Mouse (Mus musculus): ENCODE results near the gene Ryr2. TPM values are rescaled to one million over a fixed set of nuclear protein-coding genes. Genes with fewer than 3 reads are reported as not detected.

Gene Ryr2
- polyA plus RNA-seq, 1 experiment, result 0.13 TPM

DNA sequence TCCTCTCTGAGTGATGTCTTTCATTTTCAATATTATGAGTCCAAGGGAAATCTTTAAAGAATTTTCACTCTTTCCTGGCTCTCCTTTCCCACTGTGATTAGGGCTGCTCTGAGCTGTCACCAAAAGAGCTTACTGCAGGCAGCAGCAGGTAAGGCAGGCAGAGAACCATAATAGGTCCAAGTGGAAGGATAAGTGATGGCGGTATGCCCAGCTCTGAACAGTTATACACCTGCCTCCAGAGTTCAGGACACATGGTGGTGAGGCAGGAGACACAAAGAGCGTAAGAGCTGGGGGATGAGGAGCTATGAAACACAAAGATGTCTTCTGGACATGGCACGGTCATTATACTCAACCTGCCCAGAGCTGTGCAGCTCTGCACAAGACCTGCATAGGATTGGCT, 215.0 kb downstream of the Ryr2 start:
- H3K36me3 ChIP-seq (ENCODE audit: control insufficient read depth, insufficient read depth, low read length), result no peaks in the 10 kb centered on the region
- TF ChIP-seq CTCF (conservative IDR thresholded peaks at IDR 0.05; ENCODE audit: insufficient read depth, insufficient read length, low read depth, low read length) (no peak), POLR2A (IDR thresholded peaks at IDR 0.05; ENCODE audit: low read depth, low read length) (no peak)
- H3K27ac ChIP-seq (ENCODE audit: insufficient read depth, low read depth, low read length), result no peak overlapping the region
- H3K27me3 ChIP-seq (replicated peaks; ENCODE audit: control insufficient read depth, insufficient read depth, low read length), result no peaks in the 10 kb centered on the region
- no peak for DNase-seq
- no peaks in the 10 kb centered on the region for H3K4me1 ChIP-seq (ENCODE audit: control insufficient read depth, insufficient read depth, low read length)
- 92% methylated on average over 3 of the region's 3 CpGs for WGBS
- H3K4me3 ChIP-seq (ENCODE audit: insufficient read depth, low read depth, low read length), result no peak overlapping the region

DNA sequence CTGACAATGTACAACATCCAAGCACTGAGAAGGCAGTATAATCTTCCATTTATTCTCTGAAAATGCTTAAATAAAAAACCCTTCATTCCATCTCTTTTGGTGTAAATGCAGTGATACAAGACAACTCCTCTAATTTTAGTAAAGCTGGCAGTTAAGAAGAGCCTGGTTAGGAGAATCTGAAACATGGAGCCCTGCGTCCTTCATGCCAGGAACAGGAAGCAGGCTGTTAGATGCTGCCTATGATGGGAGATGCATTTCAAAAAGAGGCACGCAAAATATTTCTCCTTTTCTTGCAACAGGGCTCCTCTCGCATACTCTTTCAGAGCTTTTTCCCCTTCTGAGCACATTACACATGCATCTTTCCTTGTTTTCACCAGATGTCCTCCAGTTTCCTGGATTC, 215.6 kb downstream of the Ryr2 start:
- no peak for DNase-seq
- Histone ChIP-seq H3K27ac (ENCODE audit: insufficient read depth, low read depth, low read length) (no peak overlapping the region), H3K4me1 (ENCODE audit: control insufficient read depth, insufficient read depth, low read length) (no peaks in the 10 kb centered on the region), H3K27me3 (replicated peaks; ENCODE audit: control insufficient read depth, insufficient read depth, low read length) (no peaks in the 10 kb centered on the region), H3K36me3 (ENCODE audit: control insufficient read depth, insufficient read depth, low read length) (no peaks in the 10 kb centered on the region), H3K4me3 (ENCODE audit: insufficient read depth, low read depth, low read length) (no peak overlapping the region)
- WGBS, result 80% methylated on average over 3 of the region's 3 CpGs
- TF ChIP-seq POLR2A (IDR thresholded peaks at IDR 0.05; ENCODE audit: low read depth, low read length) (no peak), CTCF (conservative IDR thresholded peaks at IDR 0.05; ENCODE audit: insufficient read depth, insufficient read length, low read depth, low read length) (no peak)

DNA sequence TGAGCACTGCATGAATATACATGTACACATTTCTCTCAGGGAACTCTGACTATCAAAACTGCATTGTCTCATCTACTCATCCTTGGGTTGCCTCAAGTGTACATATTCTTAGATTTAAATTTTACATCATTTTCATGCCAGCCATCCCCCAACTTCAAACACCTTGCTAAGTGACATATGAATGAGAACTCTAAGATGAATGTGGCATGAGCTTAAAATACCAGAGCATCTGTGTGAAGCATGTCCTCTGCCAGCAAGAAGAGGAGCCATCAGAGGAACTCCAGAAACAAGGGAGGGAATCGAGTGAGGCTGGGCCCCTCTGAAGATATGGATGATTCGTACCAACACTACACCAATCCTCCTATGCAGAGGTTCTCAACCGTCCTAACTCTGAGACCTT, 222.6 kb downstream of the Ryr2 start:
- Histone ChIP-seq H3K27me3 (replicated peaks; ENCODE audit: control insufficient read depth, insufficient read depth, low read length) (no peaks in the 10 kb centered on the region), H3K36me3 (ENCODE audit: control insufficient read depth, insufficient read depth, low read length) (no peaks in the 10 kb centered on the region), H3K4me3 (ENCODE audit: insufficient read depth, low read depth, low read length) (no peak overlapping the region), H3K27ac (ENCODE audit: insufficient read depth, low read depth, low read length) (no peak overlapping the region), H3K4me1 (ENCODE audit: control insufficient read depth, insufficient read depth, low read length) (no peaks in the 10 kb centered on the region)
- 87% methylated on average over 3 of the region's 3 CpGs for WGBS
- DNase-seq, result no peak
- no peak for TF ChIP-seq POLR2A (IDR thresholded peaks at IDR 0.05; ENCODE audit: low read depth, low read length)
- TF ChIP-seq CTCF (conservative IDR thresholded peaks at IDR 0.05; ENCODE audit: insufficient read depth, insufficient read length, low read depth, low read length), result no peak

DNA sequence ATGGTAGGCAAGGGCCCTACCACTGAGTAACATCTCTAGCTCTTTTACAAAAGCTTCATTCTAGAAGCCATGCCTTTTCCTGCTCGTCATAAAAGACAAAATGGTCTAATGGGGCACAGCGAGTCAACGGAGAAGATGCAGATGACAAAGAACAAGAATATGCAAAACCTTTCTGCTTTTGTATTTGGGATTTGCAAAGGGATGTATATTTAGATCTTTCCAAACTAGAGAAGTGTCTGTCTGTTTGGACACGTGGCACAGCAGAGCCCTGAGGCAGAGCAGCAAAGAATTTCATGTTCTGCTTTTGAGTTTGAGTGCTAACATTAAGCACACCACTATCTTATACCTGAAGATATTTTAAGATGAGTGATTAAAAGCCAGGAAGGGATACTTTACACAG, 224.4 kb downstream of the Ryr2 start:
- H3K36me3 ChIP-seq (ENCODE audit: control insufficient read depth, insufficient read depth, low read length), result no peaks in the 10 kb centered on the region
- WGBS, result 87% methylated on average over 4 of the region's 4 CpGs
- no peaks in the 10 kb centered on the region for H3K4me1 ChIP-seq (ENCODE audit: control insufficient read depth, insufficient read depth, low read length)
- H3K4me3 ChIP-seq (ENCODE audit: insufficient read depth, low read depth, low read length), result no peak overlapping the region
- no peak overlapping the region for H3K27ac ChIP-seq (ENCODE audit: insufficient read depth, low read depth, low read length)
- TF ChIP-seq CTCF (conservative IDR thresholded peaks at IDR 0.05; ENCODE audit: insufficient read depth, insufficient read length, low read depth, low read length) (no peak), POLR2A (IDR thresholded peaks at IDR 0.05; ENCODE audit: low read depth, low read length) (no peak)
- DNase-seq, result no peak
- H3K27me3 ChIP-seq (replicated peaks; ENCODE audit: control insufficient read depth, insufficient read depth, low read length), result no peaks in the 10 kb centered on the region

DNA sequence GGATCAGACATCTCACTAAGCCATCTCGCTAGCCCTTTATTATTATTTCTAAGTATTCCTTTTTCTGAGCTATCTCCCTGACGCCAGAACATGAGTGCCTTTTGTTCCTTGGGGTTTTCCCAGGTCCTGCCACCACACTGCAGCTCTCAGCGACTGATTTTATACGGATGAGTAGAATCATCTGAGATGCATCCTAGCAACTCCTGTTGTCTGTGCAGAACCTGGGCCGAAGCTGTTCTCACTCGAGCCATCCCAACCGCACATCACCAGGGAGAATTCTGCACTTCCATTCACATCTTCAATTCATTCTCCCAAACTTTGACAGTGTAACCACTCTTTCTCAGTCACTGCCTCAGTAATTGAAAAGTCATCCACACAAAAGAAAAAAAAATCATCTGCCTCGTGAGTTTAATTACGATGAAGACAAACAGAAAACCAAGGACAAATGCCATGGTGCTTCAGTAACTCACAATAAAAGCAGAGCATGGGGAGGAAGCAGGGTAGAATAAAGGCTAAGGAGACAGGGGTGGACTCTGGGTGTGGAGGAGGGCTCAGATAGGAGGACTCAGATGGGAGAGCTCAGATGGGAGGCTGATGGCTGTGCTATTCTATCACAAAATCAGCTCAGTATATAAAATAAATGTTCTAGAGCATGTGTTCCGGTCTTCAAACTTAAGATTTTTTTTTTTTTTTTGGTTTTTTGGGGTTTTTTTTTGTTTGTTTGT, 226.1 kb downstream of the Ryr2 start:
- H3K27me3 ChIP-seq (replicated peaks; ENCODE audit: control insufficient read depth, insufficient read depth, low read length), result no peaks in the 10 kb centered on the region
- H3K4me1 ChIP-seq (ENCODE audit: control insufficient read depth, insufficient read depth, low read length), result no peaks in the 10 kb centered on the region
- 72% methylated on average over 10 of the region's 10 CpGs for WGBS
- no peaks in the 10 kb centered on the region for H3K36me3 ChIP-seq (ENCODE audit: control insufficient read depth, insufficient read depth, low read length)
- H3K4me3 ChIP-seq (ENCODE audit: insufficient read depth, low read depth, low read length), result no peak overlapping the region
- no peak overlapping the region for H3K27ac ChIP-seq (ENCODE audit: insufficient read depth, low read depth, low read length)
- no peak for DNase-seq
- no peak for TF ChIP-seq CTCF (conservative IDR thresholded peaks at IDR 0.05; ENCODE audit: insufficient read depth, insufficient read length, low read depth, low read length)
- no peak for TF ChIP-seq POLR2A (IDR thresholded peaks at IDR 0.05; ENCODE audit: low read depth, low read length)

DNA sequence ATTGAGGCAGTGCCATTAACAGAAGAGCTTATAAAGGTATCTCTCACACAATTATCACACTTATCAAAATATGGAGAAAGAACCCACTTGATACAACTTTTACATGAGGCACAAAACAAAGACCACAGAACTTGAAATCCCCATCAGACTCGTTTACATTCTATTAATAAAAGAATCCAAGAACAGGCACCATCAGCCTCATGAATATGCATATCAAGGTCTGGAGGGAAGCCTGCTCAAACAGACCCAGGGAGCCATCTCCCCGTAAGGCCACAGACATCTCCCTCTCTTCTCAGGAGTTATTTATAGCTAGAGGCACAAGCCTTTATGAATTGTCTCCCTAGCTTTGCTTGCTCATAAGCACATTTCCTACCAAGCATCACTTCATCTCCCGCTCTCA, 227.7 kb downstream of the Ryr2 start:
- H3K4me1 ChIP-seq (ENCODE audit: control insufficient read depth, insufficient read depth, low read length), result no peaks in the 10 kb centered on the region
- H3K27me3 ChIP-seq (replicated peaks; ENCODE audit: control insufficient read depth, insufficient read depth, low read length), result no peaks in the 10 kb centered on the region
- no peaks in the 10 kb centered on the region for H3K36me3 ChIP-seq (ENCODE audit: control insufficient read depth, insufficient read depth, low read length)
- no peak overlapping the region for H3K27ac ChIP-seq (ENCODE audit: insufficient read depth, low read depth, low read length)
- no peak for DNase-seq
- no peak overlapping the region for H3K4me3 ChIP-seq (ENCODE audit: insufficient read depth, low read depth, low read length)
- TF ChIP-seq CTCF (conservative IDR thresholded peaks at IDR 0.05; ENCODE audit: insufficient read depth, insufficient read length, low read depth, low read length), result no peak
- TF ChIP-seq POLR2A (IDR thresholded peaks at IDR 0.05; ENCODE audit: low read depth, low read length), result no peak
- WGBS, result 72% methylated on average over 3 of the region's 3 CpGs

DNA sequence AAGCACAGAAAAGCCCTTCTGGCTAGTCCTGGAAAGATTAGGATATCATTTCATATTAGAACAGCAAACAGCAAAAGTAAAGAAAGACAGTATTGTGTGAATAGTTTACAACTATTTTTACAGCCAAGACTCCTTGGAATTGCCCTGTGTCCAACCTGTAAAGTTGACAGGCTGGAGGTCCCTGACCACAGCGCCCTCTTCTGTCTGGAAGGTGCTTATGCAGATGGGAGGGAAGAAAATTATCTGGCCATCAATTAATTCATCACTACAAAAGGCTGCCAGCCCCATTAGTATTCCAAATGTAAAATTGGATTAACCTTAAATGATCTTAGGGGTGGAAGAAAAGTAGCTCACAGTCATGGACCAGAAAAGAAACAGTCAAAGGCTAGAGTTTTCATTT, 231.9 kb downstream of the Ryr2 start:
- Histone ChIP-seq H3K27ac (ENCODE audit: insufficient read depth, low read depth, low read length) (no peak overlapping the region), H3K4me1 (ENCODE audit: control insufficient read depth, insufficient read depth, low read length) (no peaks in the 10 kb centered on the region), H3K4me3 (ENCODE audit: insufficient read depth, low read depth, low read length) (no peak overlapping the region), H3K36me3 (ENCODE audit: control insufficient read depth, insufficient read depth, low read length) (no peaks in the 10 kb centered on the region), H3K27me3 (replicated peaks; ENCODE audit: control insufficient read depth, insufficient read depth, low read length) (no peaks in the 10 kb centered on the region)
- WGBS, result 3% methylated on average over 1 of the region's 1 CpGs
- TF ChIP-seq CTCF (conservative IDR thresholded peaks at IDR 0.05; ENCODE audit: insufficient read depth, insufficient read length, low read depth, low read length) (peak; percentile 32; the same call in 1 of the 2 replicates), POLR2A (IDR thresholded peaks at IDR 0.05; ENCODE audit: low read depth, low read length) (no peak)
- no peak for DNase-seq

All from kidney, adult 2 months (tissue).